Mouse (Mus musculus): Measurements from ENCODE around the gene Ly6g6d.

GRCm38 (mm10) chr17:35092403-35093198 is 14.7 kb upstream of the Ly6g6d start:
- TF ChIP-seq CTCF (IDR thresholded peaks at IDR 0.05; ENCODE audit: borderline replicate concordance, extremely low read depth, insufficient read depth, insufficient read length) = no peak
- no peak for TF ChIP-seq POLR2A (IDR thresholded peaks at IDR 0.05; ENCODE audit: borderline replicate concordance, extremely low read depth, insufficient read depth, insufficient read length, poor library complexity, severe bottlenecking)

Measured in brain, embryonic 14.5 days (tissue).